Mouse (Mus musculus) mature B cell (primary cell): ENCODE results near the gene Asxl2.

Experiments used
- in situ Hi-C: fragments of 300-500 bp; cut with MboI; formaldehyde crosslinking; loops from 2 replicates; pipeline ENCODE4 v1.14.3; 2019

Asxl2 gene

DNA sequence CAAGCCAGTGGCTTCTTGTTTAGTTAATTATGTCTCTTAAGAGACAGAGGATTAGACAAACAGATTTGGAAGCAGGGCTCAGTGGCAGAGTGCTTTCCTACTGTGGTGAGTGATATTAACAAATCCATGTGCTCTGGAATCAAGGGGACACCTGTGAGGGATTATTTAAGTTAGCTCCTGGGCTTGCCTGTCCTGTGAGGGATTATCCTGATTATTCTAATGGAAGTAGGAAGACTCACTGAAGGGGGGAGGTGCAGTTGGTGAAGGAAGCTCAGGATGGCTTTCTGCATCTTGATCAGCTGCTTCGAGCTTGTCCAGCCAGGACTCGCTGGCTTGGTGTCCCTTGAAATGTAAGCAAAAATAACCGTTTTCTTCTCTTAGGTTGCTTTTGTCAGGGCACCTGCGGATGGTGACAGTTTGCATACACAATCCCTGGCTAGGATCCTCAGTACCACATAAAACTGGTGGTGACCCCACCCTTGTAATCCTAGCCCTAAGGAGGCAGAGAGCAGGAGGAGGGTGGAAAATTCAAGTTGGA lies 119.5 kb downstream of the Asxl2 start:
- in situ Hi-C loops, result no loop called here

DNA sequence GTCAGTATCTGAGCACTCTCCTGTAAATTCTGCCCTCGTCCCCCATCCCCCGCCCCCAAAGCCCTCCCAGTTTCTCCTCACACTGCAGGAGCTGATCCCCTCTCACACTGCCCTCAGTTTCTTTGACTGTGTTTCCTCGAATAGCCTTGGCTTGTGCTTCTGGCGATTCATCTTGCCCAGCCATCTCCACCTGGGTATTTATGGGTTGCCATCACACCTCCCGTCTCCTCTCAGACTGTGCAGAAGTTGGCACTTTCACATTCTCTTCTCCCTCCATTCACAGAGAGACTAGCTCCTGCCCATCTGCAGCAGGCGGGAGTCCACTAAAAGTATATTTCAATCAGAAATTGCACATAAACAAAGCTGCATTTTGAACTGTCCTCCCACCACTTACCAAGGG lies 120.1 kb downstream of the Asxl2 start:
- in situ Hi-C loops, result no loop called here

DNA sequence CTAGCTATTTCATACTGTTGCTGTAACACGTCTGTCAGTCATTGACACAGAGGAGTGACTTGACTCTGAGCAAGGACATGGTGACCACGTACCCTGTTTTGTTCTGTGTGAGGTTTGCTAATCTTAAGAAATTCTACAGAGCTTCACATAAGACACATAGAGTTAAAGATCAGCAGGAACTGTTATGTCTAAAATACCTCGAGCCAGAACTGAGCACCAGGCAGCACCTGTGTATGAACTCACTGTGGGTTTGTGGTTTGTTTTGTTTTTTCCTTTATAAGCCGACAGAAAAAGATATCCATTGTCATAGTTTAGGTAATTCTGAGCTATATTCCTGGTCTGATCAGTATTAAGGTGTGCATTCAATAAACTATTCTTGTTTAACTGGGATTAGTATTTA lies 120.8 kb downstream of the Asxl2 start:
- in situ Hi-C loops, result no loop called here

DNA sequence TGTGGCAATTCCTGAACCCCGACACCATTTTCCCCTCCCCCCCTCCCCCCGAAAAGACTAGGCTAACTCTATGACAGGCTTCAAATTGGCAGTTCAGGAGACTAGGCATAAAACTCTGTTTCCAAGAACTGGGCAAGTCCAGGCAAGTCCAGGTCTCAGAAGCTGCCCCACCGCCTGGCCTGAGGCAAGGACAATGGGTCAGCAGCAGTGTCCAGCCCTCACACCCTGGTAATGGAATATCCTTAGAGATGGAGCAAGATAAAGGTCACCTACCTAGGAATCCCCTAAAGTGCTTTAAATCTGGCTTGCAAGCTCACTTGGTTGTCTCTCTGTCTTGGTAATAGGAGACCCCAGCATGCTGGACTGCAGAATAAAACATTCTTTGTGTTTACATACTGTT lies 121.3 kb downstream of the Asxl2 start:
- in situ Hi-C loops, result no loop called here

DNA sequence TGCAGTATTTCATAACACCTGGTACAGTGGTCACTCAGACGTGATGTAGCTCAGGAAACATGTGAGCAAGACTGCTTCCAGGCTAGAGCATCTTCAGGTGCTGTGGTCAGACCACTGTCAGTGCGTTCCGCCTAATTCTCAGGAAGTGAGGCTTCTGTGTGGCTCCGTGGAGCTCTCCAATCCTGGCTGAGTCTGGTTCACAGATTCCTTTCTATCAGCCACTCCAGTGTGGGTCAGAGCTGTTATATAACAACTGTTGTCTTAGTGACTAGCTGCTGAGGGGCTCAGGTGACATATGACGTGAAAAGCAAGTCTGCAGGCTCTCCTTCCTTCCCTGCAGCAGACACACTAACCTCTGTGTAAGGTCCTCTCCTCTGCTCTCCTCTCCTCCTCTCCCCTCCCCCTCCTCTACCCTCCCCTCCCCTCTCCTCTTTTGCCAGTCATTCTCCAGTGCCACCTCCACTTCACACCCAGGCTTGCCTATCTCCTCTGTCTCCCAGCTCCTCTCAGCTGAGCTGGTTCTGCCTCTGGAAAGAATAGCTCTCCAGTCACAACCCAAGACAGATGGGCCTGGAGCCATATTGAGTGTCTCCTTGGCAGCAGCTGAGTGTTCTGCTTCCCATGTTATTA lies 122.0 kb downstream of the Asxl2 start:
- in situ Hi-C loops, result no loop called here

DNA sequence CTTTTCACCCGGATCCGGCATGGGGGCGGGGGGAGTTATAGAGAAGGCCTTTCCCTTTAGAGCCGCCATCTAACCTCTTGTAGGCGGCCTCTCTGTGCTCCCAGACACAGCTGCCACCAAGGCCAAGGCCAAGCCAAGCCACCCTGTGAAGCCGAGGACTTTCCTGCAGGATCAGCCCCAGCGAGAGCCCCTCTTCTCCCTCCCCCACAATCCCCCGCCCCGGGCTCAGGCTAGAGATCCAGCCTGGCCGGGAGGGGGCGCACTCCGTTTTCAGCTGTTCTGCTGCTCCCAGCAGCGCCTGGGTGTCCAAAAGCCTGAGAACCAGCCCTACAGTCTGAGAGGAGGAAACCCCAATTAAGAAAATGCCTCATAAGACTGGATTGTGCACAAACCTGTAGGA lies 123.6 kb downstream of the Asxl2 start:
- in situ Hi-C loops, result no loop called here
